Mouse (Mus musculus): ENCODE results near the gene Zfp3.

DNA sequence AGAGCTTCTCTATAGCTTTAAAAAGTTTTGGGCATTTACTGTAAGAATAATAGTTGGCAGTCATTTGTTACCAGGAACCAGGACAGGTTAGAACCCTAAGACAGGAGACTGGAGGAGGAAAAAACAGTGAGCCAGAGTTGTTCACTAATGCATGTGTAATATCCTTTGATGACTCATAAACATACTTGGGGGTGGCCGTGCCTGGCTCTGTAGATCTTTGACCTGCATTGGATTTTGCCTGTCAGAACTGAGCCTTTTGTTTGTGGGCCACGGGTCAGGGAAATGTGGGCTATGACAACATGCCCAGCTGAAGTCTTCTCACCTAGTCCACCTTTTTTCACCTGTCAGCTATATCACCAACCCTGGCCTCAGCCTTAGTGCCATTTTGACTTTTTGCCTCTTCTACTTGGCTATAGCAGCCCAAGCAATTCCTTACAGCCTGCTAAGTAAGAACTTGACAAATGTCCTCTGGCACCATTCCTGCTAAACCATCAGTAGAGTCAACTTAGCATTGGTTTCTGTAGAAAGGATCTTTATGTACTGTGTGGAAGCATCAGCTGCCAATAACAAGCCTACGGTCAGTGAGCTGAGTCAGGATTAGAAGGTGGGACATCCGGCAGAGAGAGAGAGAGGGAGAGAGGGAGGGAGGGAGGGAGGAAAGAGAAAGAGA is 16.0 kb upstream of the Zfp3 start:
- TF ChIP-seq POLR2A (IDR thresholded peaks at IDR 0.05; ENCODE audit: low read depth, low read length) = no peak
- no peak for TF ChIP-seq CTCF (conservative IDR thresholded peaks at IDR 0.05; ENCODE audit: insufficient read depth, insufficient read length, low read depth, low read length)
